Mouse (Mus musculus) stomach, embryonic 14.5 days (tissue): ENCODE results near the gene Gm9922. TPM values are rescaled to one million over a fixed set of nuclear protein-coding genes. Genes with fewer than 3 reads are reported as not detected.

Experiments used
- ATAC-seq: fragments of 200-750 bp; cut with Nextera tagmentation; 2 replicates; pipeline ENCODE4 v1.8.0; 2017; ENCODE audit warnings: low read depth, moderate TSS enrichment; ENCODE audit not compliant: insufficient number of reproducible peaks, insufficient read depth, low FRiP score
- H3K27ac ChIP-seq: fragments of 300-500 bp; sonication (generic); 2 replicates; pipeline ENCODE4 v1.5.1; 2014; ENCODE audit warnings: mild to moderate bottlenecking, low read length, moderate library complexity, mixed read lengths
- H3K27me3 ChIP-seq: fragments of 300-500 bp; sonication (generic); 2 replicates; pipeline ENCODE4 v1.6.1; 2014; ENCODE audit warnings: low read length, control low read depth, mixed read lengths; ENCODE audit not compliant: control insufficient read depth, insufficient read depth
- H3K36me3 ChIP-seq: fragments of 300-500 bp; sonication (generic); 2 replicates; pipeline ENCODE4 v1.6.1; 2014; ENCODE audit warnings: mild to moderate bottlenecking, control low read depth, low read length, moderate library complexity, mixed read lengths; ENCODE audit not compliant: control insufficient read depth, insufficient read depth
- H3K4me1 ChIP-seq: fragments of 300-500 bp; sonication (generic); 2 replicates; pipeline ENCODE4 v1.6.1; 2014; ENCODE audit warnings: low read length, control low read depth, mixed read lengths; ENCODE audit not compliant: control insufficient read depth, insufficient read depth
- H3K4me2 ChIP-seq: fragments of 300-500 bp; sonication (generic); replicated peaks from 2 replicates; pipeline ENCODE4 v1.6.1; 2014; ENCODE audit warnings: low read depth, low read length, control low read depth
- H3K4me3 ChIP-seq: fragments of 300-500 bp; sonication (generic); 2 replicates; pipeline ENCODE4 v1.5.1; 2014; ENCODE audit warnings: low read depth, low read length, control low read depth
- H3K9ac ChIP-seq: fragments of 300-500 bp; sonication (generic); replicated peaks from 2 replicates; pipeline ENCODE4 v1.6.1; 2014; ENCODE audit warnings: low read depth, mild to moderate bottlenecking, control low read depth, low read length, moderate library complexity, mixed read lengths
- H3K9me3 ChIP-seq: fragments of 300-500 bp; sonication (generic); 2 replicates; pipeline ENCODE4 v1.6.1; 2016; ENCODE audit warnings: low read depth, low read length, control low read depth; ENCODE audit not compliant: control insufficient read depth
- WGBS: fragments of 180-500 bp; shearing (Covaris S2); extraction: QIAGEN DNeasy Blood & Tissue Kit; methylation state at CpG from one replicate; pipeline ENCODE4 v1.1.7; 2014; 5-methylcytosine and 5-hydroxymethylcytosine counted together
- polyA plus RNA-seq: library from polyadenylated mRNA; unstranded; fragments of >200 nt; fragmentation: Nextera tagmentation; extraction: Ambion mirVana; gene quantifications from 2 replicates; pipeline ENCODE4 v1.2.1, GENCODE M21; 2014

The Gm9922 gene
- polyA plus RNA-seq, 1 experiment from 2014 or later: 0.68 TPM

GRCm38 (mm10) chr14:101729972-101730692 is 518 bp upstream of the Gm9922 start:
- no peak overlapping the region for H3K27ac ChIP-seq
- H3K36me3 ChIP-seq: no peaks in the 10 kb centered on the region
- no peaks in the 10 kb centered on the region for H3K27me3 ChIP-seq
- H3K4me2 ChIP-seq: peak overlapping the region; percentile 98
- 2% methylated on average over 28 of the region's 28 CpGs for WGBS
- H3K9ac ChIP-seq: peak overlapping the region; percentile 37; the same call in 1 of the 2 replicates
- no peaks in the 10 kb centered on the region for H3K9me3 ChIP-seq
- peak; percentile 54; the same call in 1 of the 2 replicates for ATAC-seq
- no peaks in the 10 kb centered on the region; the same call in 1 of the 2 replicates for H3K4me1 ChIP-seq
- peak overlapping the region; percentile 64 for H3K4me3 ChIP-seq

GRCm38 (mm10) chr14:101714414-101714813 is 15.2 kb downstream of the Gm9922 start:
- no peaks in the 10 kb centered on the region for H3K36me3 ChIP-seq
- no peak overlapping the region for H3K9ac ChIP-seq
- WGBS: 85% methylated on average over 2 of the region's 2 CpGs
- no peak overlapping the region for H3K27ac ChIP-seq
- no peaks in the 10 kb centered on the region for H3K27me3 ChIP-seq
- no peaks in the 10 kb centered on the region for H3K4me1 ChIP-seq
- H3K4me2 ChIP-seq: no peak overlapping the region
- H3K9me3 ChIP-seq: no peaks in the 10 kb centered on the region
- H3K4me3 ChIP-seq: no peak overlapping the region
- ATAC-seq: no peak

- no peak overlapping the region for H3K27ac ChIP-seq
- no peaks in the 10 kb centered on the region for H3K4me1 ChIP-seq
- no peak overlapping the region for H3K9ac ChIP-seq
- no peaks in the 10 kb centered on the region for H3K9me3 ChIP-seq
- no peak for ATAC-seq
- H3K27me3 ChIP-seq: no peaks in the 10 kb centered on the region
- H3K4me2 ChIP-seq: no peak overlapping the region
- H3K36me3 ChIP-seq: no peaks in the 10 kb centered on the region
- H3K4me3 ChIP-seq: no peak overlapping the region
- WGBS: 92% methylated on average over 5 of the region's 5 CpGs
These were observed 22.5 kb downstream of the Gm9922 start for GRCm38 (mm10) chr14:101707088-101707487.

GRCm38 (mm10) chr14:101704479-101704878 is 25.1 kb downstream of the Gm9922 start:
- H3K4me3 ChIP-seq: no peak overlapping the region
- H3K27ac ChIP-seq: no peak overlapping the region
- WGBS: 79% methylated on average over 4 of the region's 4 CpGs
- no peaks in the 10 kb centered on the region for H3K4me1 ChIP-seq
- no peaks in the 10 kb centered on the region for H3K36me3 ChIP-seq
- no peaks in the 10 kb centered on the region for H3K27me3 ChIP-seq
- H3K9me3 ChIP-seq: no peaks in the 10 kb centered on the region
- no peak overlapping the region for H3K9ac ChIP-seq
- ATAC-seq: no peak
- no peak overlapping the region for H3K4me2 ChIP-seq

- Histone ChIP-seq H3K27ac (no peak overlapping the region), H3K9me3 (no peaks in the 10 kb centered on the region), H3K4me1 (no peaks in the 10 kb centered on the region), H3K27me3 (no peaks in the 10 kb centered on the region), H3K4me2 (no peak overlapping the region), H3K36me3 (no peaks in the 10 kb centered on the region; the same call in 1 of the 2 replicates), H3K9ac (no peak overlapping the region), H3K4me3 (no peak overlapping the region)
- ATAC-seq: no peak
- WGBS: 89% methylated on average over 2 of the region's 2 CpGs
These were observed 41.2 kb downstream of the Gm9922 start for GRCm38 (mm10) chr14:101688406-101688805.

GRCm38 (mm10) chr14:101687696-101688095 is 41.9 kb downstream of the Gm9922 start:
- Histone ChIP-seq H3K36me3 (no peaks in the 10 kb centered on the region; the same call in 1 of the 2 replicates), H3K27ac (no peak overlapping the region), H3K27me3 (no peaks in the 10 kb centered on the region), H3K4me3 (no peak overlapping the region), H3K4me2 (no peak overlapping the region), H3K9me3 (no peaks in the 10 kb centered on the region), H3K4me1 (no peaks in the 10 kb centered on the region), H3K9ac (no peak overlapping the region)
- WGBS: 91% methylated on average over 6 of the region's 6 CpGs
- no peak for ATAC-seq

Other genes starting within 250 kb of the Gm9922 start
- gene Tbc1d4, start 120.6 kb downstream of the Gm9922 start, polyA plus RNA-seq: 8.7 and 8.9 TPM in 2 replicates
- 94.2 and 109 TPM in 2 replicates for gene Commd6, start 89.1 kb downstream of the Gm9922 start, polyA plus RNA-seq
- 126 and 131 TPM in 2 replicates for gene Uchl3, start 75.8 kb downstream of the Gm9922 start, polyA plus RNA-seq
- gene Lmo7, start 143 bp upstream of the Gm9922 start, polyA plus RNA-seq: 18.0 and 20.1 TPM in 2 replicates